Mouse (Mus musculus): ENCODE measurements at regions not wholly inside any gene's neighbourhood (a gene's known extent, or its start where the extent isn't known, plus 50 kb on each side); places are given as distances from the start of the nearest gene placed in this dataset.

DNA sequence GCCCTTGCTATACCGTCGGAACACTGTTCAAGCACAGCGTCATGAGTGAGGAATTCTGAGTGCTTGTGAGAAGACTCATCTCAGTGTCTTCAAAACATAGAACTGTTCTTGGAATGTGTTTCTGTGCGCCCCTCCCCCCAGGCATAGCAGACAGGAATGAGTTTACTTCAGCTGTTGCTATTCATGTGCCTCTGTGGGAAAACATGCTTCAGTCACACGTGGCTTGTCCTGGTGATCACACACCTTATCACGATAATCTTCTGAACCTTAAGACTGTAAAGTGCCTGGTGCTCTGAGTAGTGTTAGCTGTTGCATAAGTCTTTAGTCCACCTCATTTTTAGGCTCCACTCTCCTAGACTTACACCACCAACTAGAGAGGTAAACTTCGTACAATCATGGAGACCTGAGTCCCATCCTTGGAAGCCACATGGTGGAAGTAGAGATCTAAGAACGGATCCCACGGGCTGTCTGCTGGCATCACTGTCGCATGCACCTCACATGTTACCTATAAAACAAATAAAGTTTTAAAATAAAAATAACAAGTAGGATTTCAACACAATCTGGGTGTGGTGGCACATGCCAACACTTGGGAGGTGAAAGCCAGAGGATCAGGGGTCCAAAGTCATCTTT lies 1143.8 kb downstream of the 4930447A16Rik start:
- DNase-seq (ENCODE audit: low spot score in 2 of 2) = no peak

DNA sequence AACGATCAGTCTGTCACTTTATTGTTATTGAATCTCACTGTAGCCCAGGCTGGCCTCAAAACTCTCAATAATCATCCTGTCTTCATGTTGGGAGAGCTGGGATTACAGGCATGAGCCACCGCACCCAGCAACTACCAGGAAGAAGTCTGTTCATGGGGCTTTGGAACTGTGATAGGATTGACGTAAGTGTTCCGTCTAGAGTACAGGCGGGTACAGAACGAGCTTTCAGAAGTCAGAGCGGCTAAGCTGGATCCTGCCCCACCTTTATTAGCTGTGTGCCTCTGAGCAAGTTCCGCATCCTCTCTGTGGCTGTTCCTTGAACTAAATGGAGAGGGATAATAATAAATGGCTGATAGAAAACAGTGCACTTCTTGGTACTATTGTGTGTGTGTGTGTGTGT lies 1144.8 kb downstream of the 4930447A16Rik start:
- DNase-seq (ENCODE audit: low spot score in 2 of 2) = no peak

DNA sequence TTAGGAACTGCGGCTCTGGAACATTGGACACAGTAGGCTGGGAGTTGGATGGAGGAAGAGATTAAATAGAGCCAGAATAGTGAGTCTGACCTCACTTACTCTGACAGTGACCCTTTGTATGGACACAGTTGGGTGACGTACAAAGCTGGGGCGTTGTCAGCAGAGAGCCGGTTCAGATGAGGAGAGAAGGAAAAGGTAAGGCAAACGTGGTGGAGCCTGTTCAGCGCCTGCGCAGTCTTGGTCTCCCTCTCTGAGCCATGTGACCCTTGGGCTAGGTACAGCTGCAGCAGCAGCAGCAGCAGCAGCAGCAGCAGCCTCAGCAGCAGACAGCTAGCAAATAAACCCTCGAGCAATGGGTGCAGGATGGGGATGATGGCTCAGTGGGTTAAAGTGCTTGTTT lies 1145.4 kb downstream of the 4930447A16Rik start:
- no peak for DNase-seq (ENCODE audit: low spot score in 2 of 2)

DNA sequence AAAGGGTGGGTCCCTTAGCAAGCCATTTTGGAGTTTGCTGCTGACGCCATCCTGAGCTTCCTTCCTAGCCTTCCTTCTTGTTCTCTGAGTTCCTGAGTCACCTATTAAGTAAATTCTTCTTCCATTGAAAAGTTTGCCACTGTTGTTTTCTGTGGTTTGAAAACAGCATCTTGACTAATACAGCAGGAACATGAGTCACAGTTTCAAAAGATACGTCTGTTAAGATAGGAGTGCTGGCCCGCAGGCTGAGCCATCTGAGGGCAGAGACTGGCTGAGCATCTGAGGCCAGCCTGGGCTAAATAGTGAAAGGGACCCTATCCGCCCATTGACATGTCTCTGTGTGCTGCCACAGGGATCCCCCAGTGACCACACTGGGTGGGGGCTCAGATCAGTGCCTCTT lies 1147.3 kb downstream of the 4930447A16Rik start:
- DNase-seq (ENCODE audit: low spot score in 2 of 2) = no peak

DNA sequence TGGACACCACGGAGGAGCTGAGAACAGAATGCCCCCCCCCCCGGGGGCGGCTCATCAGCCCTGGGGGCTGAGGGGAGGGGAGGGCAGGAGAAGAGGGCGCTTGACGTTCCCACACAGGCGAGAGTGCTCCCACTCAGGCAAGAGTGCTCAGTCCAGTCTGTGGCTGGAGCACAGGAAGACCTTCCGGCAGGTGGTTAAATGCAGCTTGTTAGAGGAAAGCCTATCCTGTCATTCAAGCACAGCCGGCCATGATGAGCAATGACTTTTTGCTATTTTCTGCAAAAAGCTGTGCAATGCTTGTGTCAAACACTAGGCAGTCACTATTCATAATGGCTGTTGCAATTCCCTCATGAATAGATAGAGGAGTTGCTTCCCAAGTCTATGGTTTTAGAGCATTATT lies 1149.1 kb downstream of the 4930447A16Rik start:
- DNase-seq (ENCODE audit: low spot score in 2 of 2) = no peak

DNA sequence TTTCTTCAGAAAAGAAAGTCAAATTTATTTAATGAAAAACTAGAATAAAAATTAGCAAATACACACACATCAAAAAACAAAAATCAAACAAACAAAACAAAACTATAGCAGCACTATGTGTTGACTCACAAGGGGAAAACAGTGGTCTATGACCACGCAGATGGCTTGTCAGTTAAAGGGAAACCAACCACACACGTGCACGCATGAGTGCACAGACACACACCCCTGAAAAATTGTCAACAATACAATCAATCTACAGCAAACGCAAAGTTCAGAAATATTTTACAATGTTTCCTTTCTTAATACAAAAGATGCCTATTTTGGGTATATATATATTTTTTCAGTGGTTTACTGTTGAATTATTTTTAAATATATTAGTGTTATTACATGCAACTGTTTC lies 1149.9 kb downstream of the 4930447A16Rik start:
- DNase-seq (ENCODE audit: low spot score in 2 of 2) = no peak

DNA sequence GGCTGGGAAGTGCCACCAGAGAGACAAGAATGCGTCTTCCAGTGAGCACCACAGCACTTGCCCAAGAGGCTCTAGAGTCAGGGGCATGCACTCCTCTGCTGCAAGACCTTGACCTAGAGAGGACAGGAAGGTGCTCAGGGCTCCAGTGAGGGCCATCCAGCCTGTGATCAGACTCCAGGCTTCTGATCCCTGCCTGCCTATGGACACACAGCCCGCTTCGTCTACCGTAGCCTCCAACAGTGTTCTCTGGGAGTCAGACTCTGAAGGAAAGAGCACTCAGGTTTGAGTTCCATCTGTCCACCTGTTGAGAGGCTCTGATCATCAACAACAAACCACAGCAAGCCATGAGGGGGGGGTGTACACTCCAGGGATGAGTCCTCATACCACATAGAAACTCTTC lies 1152.3 kb downstream of the 4930447A16Rik start:
- DNase-seq (ENCODE audit: low spot score in 2 of 2) = no peak

DNA sequence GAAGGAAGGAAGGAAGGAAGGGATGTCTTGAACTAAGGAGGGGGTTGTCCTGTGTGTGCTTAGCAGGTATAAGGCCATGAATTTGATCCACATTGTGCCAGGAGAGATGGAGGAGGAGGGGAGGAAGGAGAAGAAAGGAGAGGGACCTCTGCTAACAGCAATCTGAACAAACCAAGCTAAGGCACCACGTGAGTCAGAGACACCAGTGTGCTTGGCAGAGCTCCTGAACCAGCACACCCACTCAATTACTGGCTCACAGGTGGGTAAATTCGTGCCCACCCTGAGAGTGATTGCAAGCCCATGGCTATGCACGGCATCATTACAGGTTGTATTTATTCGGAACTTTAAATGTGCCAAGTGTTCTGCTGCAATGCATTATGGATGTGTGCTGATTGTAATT lies 1154.1 kb downstream of the 4930447A16Rik start:
- DNase-seq (ENCODE audit: low spot score in 2 of 2) = no peak

DNA sequence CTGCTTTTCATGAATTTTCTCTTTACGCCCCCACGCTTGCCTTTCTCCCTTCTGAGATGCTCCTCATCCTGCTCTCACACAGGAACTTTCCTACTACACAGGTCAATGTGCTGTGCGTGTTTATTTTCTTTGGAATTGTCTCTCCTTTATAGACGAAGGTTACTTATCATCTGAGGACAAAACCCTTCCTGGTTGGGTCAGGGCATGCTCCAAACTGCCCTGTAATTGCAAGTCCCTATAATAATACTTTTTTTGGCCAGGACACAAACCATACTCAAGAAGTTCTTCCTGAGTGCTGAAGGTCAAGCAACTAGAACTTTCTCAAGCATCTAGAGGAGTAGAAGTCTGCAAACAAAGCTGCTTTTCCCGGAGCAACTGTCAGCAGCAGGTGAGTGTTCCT lies 1158.1 kb downstream of the 4930447A16Rik start:
- DNase-seq (ENCODE audit: low spot score in 2 of 2) = no peak

DNA sequence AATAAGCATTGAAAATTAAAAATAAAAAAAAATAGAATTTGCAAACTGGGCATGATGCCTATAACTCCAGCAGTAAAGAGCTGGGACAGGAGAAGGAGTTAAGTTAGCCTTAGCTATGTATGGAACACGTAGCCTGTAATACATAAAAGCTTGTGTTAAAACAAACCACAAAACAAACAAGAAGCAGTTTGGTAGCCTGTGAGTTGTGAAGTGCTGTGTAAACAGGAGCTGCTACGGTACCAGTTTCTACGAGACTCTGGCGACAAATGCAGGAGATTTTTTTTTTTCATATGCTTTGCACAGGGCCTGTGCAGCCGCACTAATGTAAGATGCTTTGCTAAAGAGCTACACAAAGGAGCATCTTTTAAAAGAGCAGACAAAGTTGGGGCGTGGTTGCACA lies 1159.1 kb downstream of the 4930447A16Rik start:
- DNase-seq (ENCODE audit: low spot score in 2 of 2) = no peak

DNA sequence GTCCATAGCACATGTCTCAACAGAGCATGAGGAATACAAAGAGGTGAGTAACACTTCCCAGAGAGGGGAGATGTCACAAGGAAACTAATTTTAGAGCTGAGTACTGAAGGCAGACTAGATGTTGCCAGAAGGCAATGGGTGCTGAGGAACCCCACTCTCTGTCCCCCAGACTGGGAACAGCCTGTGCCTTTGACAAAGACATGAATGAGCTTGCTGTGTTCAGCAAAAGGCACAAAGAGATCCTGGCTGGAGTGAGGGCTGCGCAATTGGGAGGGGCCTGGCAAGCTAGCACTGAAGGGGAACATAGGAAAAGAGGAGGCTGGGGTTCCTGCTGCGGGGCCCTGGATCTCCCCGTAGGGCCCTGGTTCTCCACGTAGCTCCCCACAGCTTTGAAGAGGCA lies 1160.3 kb downstream of the 4930447A16Rik start:
- peak; percentile 21 to 46 for DNase-seq (ENCODE audit: low spot score in 2 of 2)

DNA sequence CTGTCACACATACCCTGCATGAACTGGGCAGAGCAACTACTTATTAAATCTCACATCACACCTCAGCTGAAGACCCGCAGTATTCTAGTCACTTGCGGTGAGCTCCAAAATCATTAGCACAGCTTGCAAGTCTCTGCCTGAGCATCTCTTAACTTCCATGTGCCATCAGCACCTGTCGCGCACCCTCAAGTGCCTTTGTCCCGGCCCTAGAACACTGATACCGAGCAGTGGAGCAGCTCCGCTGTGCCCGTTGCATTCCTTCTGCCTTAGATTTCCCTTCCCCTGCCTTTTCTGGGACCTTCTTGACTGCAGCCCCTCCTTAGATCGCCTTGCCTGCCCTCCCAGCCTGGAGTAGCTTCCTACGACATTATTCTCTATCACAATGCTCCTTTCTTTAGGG lies 1161.2 kb downstream of the 4930447A16Rik start:
- DNase-seq (ENCODE audit: low spot score in 2 of 2) = no peak

DNA sequence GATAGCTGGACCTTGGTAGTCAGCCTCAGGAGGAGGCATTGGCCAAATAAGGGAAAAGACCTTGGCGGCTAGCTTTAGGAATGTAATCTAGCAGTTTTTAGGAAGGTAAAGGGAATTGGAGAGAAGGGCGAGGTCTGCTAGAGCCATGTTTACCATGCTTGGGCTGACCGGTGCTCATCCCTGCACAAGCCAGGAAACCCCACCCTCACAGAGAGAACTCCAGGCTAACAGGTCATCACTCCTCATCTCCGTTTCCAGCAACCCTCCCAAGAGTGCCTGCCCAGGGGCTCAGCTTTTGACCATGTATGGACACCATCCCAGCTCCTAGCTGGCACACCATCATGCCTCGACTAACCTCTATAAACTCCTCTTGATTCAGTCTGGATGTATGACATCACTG lies 1162.9 kb downstream of the 4930447A16Rik start:
- DNase-seq (ENCODE audit: low spot score in 2 of 2) = no peak

DNA sequence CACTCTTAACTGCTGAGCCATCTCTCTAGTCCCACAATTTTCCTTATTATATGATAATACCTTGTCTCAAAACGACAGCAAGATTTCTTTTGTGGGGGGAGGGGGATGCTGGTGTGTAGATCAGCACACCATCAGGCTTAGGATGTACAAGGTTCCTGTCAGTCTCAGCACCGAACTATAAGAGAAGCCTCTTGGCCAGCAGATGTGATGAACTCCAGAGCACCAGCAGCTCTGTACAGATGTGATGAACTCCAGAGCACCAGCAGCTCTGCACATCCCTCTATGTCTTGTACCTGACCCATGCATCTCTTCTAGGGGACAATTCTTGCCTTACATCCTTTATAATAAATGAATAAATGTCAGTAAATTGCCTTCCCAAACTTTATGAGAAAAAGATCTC lies 1163.7 kb downstream of the 4930447A16Rik start:
- DNase-seq (ENCODE audit: low spot score in 2 of 2) = no peak

DNA sequence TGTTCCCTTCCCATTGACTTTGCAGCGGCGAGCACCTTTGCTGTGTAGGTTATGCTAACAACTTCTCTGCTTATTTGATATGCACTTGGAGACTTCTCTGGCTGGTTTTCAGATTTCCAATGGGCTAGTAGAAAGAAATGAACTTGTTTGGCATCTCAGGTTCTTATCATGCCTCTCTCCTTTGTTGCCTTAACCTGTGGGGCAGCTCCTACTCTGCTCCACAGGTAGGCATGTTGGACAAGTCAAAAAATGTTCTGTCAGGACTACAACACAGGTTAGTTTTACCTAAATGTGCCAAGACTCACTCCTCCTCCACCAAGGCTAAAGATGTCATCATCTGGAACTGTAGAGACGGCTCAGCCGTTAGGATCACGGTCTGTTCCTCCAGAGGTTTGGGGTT lies 1164.3 kb downstream of the 4930447A16Rik start:
- DNase-seq (ENCODE audit: low spot score in 2 of 2) = no peak

DNA sequence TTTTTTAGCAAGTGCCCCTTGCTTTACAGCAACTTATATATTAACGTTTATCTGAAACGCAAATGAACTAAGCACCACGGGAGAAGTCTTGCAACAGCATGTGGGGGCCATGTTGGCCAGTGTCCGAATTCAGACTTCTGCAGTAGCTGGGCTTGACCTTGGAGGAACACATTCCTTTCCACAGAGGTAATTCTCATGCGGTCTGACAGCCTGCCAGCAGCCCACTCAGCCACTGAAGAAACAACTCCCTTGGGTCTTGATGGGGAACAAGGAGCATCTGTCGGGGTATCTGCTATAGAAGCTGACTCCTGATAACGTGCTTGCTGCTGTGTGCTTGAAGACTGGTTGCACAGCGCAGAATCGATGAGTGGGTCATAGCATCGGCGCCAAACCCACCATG lies 1168.7 kb downstream of the 4930447A16Rik start:
- no peak for DNase-seq (ENCODE audit: low spot score in 2 of 2)

DNA sequence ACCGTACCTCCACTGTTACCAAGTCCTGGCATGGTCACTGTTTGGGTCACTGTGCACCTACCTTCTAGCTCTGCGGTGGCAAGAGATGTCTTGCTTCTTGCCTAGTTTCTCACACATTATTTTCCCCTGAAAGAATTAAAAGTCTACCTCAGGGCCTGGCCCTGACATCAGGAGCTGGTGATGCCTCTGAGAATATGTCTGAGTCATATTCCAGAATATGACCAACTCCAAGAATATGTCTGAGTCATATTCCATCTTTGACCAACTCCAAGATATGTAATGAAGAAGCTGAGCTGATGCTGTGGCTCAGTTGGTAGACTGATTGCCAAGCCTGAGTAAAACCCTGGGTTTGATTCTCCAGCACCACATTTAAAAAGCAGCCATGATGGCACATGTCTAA lies 1169.4 kb downstream of the 4930447A16Rik start:
- no peak for DNase-seq (ENCODE audit: low spot score in 2 of 2)

DNA sequence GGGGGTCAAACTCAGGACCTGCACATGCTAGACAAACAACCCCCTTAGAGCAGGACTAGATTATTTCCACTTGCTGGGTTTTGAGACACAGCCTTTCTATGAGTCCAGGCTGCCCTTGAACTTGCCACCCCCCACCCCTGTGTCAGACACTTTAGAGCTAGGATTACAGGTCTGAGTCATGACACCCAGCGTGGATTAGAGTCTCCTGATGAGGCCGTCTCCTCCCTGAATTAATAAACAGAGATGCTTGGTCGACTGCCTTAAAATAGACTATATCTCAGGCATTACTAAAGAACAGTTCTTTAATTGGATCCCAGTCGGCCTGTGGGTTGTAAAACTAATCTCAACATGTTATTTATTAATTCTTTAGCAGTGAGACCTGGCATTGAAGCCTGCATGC lies 1170.5 kb downstream of the 4930447A16Rik start:
- DNase-seq (ENCODE audit: low spot score in 2 of 2) = no peak

DNA sequence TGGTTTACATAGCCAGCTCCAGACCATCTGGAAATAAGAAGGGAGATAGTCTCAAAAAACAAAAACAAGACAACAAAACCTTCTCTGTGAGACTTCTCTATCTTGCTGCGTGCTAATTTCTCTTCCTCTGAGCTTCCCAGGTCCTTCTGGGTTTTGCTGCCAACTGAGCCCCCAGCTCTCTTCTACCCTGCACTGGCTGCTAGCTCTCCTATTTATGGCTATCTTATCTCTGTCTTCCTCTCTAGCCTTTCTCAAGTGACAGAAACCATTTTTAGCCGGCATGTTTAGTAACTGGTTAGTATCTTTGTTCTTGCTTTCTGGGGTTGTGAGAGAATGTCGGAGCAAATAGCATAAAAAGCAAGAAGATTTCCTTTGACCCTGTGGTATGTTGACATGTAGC lies 1172.1 kb downstream of the 4930447A16Rik start:
- no peak for DNase-seq (ENCODE audit: low spot score in 2 of 2)

DNA sequence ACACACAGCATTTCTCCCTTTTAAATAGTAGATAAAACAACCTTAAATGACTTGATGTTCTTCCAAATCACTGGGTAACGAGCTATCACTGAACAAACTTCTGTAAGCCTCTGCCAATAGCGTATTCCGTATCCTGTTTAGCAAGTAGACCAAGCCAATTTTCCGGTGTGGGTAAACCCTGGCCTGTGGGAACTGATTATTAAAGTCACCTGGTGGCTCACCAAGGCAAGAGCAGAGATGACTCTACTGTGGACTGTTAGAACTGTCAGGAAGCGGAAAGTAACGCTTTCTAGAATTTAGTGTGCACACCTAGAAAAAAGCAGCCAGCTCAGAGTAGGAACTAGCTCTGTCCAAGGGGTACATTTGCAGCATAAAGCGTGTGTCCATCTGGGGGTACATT lies 1176.1 kb downstream of the 4930447A16Rik start:
- peak in 1 of 2 experiments; percentile 7 for DNase-seq (ENCODE audit: low spot score in 2 of 2)

DNA sequence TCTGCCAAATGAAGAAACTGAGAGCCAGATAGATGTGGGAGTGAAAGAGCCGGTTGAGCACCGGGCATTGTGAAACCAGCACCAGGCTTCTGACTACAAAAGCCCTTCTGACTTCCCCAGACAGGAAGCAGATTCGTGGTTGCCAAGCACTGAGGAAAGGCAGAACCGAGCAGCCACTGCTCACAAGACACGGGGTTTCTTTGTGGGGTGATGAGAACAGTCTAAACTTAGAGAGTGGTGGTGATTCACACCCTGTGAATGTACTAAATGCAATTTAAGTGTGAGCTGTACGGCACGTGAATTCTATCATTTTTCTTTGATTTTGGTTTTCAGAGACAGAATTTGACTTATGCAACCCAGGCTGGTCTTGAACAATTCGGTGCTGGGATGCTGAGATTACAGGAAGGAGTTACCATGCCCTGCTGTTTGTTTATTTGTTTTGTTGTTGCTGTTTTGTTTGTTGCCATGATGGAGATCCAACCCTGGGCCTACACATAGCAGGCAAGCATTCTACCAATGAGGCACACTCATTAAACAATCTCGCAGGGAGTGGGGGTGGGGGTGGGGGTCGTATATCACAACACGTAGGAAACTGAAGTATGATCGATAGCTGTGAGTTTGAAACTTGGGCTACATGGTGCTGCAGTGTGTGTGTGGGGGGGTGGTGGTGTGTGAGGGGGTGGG lies 1177.0 kb downstream of the 4930447A16Rik start:
- peak; percentile 62 to 65 for DNase-seq (ENCODE audit: low spot score in 2 of 2)

DNA sequence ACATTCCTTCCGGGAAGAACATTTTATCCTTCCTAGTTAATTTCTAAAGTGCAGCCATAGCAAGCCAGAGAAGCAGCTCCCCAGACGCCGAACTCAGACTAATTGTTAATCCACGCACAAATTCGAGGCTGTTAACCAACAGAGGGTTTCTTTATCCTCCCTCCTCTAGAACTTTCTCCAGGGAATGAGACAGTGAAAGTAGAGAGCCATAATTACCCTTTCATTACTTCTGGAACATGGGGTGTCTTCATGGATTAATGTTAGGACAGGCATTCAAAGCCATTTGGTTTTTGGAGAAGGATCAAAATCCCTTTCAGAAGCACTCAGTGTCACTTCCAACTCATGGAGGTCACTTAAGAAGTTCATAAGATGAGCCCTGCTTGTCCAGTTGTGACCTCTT lies 1178.6 kb downstream of the 4930447A16Rik start:
- no peak for DNase-seq (ENCODE audit: low spot score in 2 of 2)

DNA sequence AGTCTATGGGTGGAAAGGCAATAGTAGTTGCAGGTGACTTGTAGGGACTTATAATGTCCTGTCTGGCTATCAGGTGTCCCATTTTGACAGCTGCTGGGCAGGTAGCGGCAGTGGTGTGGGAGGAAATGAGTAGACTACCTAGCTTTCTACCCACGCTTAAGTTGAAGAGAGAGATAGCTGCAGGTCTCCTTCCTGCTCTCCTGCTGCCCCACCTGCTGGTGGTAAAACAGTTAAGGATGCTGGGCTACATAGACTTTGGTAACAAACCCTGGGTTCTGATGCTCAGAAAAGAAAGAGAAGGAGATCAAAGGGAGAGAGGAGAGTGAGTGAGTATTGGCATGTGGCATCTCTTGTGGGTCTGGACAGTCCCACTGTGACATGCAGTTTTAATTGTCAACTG lies 1182.0 kb downstream of the 4930447A16Rik start:
- no peak for DNase-seq (ENCODE audit: low spot score in 2 of 2)

Measured in right cerebral cortex, adult 2 months (tissue).